Mouse (Mus musculus): ENCODE results near the gene Cdk2.

Cdk2 gene

DNA sequence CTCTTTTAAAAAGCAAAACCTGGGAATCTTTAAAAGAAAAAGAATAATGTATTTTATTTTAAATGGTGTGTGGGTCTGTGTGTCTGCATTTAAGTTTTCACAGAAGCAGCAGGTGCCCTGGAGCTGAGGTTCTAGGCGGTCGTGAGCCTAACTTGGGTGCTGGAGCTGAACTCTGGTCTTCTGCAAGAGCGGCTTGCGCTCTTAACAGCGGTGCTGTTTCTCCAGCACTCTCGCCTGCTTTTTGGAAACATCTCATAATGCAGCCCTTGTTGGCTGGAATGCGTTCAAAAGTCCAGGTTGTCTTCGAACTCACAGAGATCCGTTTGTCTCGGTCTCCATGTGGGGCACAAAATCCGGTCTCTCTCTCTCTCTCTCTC, 474 bp upstream of the Cdk2 start:
- ATAC-seq (ENCODE audit: insufficient number of reproducible peaks, low FRiP score, low TSS enrichment) = no peak

DNA sequence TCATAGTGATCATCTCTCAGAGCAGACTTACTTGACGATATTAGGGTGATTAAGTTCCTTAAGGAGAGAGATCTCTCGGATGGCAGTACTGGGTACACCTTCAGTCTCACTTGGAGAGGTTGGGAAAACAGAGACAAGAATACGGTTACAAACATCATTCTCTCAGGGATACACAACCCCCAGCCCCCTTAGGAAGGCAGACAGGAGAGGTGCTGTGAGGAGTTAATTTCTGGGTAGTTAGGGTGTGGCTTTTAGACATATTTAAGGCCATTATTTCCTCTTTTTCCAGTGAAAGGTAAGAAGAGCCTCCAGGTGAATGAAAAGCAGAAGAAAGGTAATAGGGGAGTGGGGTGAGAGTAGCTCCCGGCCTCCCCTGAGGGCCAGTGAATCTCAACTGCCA, 936 bp downstream of the Cdk2 start, which contains the start of gene Pmel:
Pmel (plus strand) TSS at position 301 of the 400 bp plus-strand sequence.
- no peak for ATAC-seq (ENCODE audit: insufficient number of reproducible peaks, low FRiP score, low TSS enrichment)

DNA sequence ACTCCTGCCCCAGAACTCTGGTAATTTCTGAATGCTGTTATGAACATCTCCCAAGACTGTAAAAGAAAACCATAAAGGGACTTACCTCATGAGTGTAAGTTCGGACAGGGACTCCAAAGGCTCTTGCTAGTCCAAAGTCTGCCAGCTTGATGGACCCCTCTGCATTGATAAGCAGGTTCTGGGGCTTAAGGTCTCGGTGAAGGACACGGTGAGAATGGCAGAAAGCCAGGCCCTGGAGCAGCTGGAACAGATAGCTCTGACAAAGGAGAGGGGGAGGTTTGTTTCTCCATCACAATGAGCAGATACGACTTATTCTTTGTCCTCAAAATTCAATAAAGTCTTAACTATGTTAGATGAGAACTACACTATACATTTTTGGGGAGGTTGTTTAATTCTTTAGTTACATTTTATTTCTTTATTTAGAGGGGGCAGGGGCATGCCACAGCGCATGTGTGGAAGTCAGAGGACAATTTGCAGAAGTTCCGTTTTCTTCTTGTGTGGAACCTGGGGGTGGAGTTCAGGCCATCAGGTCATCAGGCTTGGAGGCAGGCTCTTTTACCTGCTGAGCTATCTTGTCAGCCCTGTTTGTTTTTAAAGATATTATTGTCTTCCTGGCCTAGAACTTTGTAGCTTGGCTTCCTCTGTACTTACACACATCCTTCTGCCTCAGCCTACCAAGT, 2.4 kb downstream of the Cdk2 start:
- ATAC-seq (ENCODE audit: insufficient number of reproducible peaks, low FRiP score, low TSS enrichment) = no peak

DNA sequence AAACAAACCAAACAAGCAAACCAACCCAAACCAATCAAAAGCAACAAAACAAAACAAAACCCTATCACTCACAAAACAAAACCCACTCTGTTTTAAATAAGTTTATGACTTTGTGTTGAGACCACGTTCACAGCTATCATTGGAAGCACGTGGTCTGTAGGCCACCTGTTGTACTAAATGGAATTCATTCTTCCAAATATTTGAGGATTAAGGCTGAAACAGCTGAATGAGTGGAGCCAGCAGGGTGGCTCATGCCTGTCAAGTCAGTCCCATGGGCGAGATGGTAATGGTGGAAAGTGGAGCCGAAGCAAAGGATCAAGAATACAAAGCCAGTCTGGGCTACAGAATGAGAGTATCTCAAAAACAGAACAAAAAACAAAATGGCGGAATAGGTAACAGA, 4.1 kb downstream of the Cdk2 start:
- no peak for ATAC-seq (ENCODE audit: insufficient number of reproducible peaks, low FRiP score, low TSS enrichment)

DNA sequence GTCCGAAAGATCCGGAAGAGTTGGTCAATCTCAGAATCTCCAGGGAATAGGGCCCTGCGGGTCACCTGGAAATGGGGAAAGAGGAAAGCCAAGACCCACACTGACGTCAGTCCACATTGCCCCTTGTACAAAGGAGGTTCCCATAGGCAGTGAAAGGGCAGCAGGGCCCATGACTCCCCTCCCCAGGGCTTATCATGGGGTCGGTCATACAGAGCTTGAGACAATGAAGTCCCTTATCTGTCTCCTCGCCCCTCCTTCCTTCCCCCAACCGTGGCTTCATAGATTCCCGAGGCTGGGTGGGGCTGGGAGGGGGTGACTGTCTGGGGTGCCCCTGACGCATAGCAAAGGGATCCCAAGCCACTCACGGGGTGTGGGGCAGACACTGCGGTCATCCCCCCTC, 5.2 kb downstream of the Cdk2 start:
- no peak for ATAC-seq (ENCODE audit: insufficient number of reproducible peaks, low FRiP score, low TSS enrichment)

DNA sequence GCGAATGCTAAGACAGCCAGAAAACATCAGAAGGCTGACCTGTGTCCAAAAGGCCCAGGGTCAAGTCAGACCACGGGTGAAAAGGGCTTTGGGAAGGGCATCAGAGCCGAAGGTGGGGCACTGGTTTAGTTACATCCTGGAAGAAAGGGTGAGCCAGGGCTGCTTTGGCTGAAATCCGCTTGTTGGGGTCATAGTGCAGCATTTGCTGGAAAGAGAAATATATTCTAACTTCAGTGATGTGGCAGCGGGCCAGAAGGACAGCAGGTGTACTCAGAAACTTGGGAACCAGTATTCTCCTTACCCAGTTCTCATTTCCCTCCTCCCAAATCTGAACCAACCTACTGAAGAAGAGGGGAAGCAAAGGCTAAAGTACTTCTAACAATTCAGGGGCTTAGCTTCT, 5.8 kb downstream of the Cdk2 start:
- no peak for ATAC-seq (ENCODE audit: insufficient number of reproducible peaks, low FRiP score, low TSS enrichment)

DNA sequence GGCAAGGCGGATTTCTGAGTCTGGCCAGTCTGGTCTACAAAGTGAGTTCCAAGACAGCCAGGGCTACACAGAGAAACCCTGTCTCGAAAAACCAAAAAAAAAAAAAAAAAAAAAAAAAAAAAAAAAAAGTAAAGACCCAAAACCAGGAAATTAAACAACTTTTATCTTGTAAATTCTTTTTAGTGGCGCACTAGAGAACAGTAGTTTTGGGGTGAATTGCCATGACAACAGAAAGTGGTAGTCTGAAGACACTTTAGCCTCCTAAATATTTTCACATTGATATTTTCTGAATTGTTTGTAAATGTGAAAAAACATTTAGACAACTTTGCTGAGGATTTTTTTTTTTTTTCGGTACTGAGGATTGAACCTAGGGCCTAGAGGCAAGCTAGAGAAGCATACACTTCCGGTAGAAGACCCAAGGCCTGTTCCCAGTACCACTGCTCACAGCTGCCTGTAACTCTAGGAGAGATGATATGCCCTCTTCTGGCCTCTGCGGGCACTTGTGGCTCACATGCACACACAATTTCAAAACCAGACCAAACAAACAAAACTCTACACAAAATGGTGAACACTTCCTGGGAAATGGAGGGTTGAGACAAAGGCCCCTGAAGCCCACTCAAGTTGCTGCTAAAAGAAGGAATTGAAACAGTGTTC, 7.6 kb downstream of the Cdk2 start:
- no peak for ATAC-seq (ENCODE audit: insufficient number of reproducible peaks, low FRiP score, low TSS enrichment)

DNA sequence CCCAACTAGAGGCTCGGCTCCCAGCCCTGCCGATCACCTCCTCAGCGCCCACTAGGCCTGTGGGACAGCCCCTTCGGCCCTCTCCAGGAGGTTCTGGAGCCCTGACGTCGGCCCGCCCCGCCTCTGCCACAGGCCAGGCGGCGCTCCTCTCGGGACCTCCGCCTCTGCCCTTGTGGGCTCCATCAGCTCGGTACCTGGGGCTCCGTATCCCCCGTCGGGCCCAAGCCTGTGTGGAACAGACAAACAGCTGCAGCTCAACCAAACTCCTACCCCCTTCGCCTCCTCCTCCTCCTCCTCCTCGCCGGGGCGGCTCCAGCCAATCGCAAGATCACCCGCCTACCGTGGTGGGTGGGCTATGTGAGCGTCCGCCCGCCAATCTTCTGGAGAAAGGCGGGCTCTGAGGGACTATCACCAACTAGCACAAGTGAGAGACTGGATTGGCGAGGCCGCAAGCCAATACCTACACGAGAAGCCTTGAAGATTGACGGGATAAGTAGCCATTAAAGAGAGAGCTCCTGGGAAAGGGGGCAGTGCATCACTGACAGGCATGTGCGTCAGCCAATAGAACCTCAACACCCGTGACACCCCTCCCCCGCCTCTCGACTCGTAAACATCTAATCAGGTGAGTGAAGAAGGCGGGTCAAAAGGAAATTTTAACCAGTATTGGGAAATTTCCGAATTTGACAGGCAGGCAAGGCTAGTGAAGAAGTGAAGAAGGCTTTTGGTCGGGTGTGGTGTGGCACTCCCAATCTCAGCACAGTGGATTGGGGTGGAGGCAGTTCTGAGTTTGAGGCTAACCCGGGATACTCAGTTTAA, 8.6 kb downstream of the Cdk2 start, which contains the start of gene Rab5b:
Rab5b (minus strand) TSS at position 273 of the 816 bp plus-strand sequence.
- peak; percentile 99 for ATAC-seq (ENCODE audit: insufficient number of reproducible peaks, low FRiP score, low TSS enrichment)

DNA sequence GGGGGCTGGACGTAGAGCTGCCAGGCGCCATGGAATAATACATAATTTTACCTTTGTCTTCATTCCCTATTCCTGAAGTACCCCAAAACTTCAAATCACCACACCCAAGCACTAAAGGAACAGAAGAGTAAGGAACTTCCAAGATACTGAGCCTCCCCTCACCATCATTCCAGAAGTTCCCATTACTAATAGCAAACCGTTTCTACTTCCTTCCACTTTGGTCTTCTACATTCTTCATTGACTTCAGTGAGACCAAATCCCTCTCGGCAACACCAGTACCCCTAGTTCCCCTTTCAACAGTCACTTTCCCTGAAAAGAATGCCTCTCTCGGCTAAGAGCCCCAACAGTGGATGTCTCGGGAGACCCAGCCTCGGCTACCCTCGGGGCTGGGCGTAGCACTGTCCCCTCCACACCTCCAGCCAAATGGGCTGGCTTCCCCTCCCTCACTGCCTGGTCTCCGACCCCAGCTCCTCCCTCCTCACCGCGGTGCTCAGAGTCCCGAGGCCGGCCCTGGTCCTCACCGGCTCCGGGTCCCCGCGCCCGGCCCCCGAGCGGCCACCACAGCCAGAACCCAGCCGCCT, 9.3 kb downstream of the Cdk2 start:
- ATAC-seq (ENCODE audit: insufficient number of reproducible peaks, low FRiP score, low TSS enrichment) = no peak

DNA sequence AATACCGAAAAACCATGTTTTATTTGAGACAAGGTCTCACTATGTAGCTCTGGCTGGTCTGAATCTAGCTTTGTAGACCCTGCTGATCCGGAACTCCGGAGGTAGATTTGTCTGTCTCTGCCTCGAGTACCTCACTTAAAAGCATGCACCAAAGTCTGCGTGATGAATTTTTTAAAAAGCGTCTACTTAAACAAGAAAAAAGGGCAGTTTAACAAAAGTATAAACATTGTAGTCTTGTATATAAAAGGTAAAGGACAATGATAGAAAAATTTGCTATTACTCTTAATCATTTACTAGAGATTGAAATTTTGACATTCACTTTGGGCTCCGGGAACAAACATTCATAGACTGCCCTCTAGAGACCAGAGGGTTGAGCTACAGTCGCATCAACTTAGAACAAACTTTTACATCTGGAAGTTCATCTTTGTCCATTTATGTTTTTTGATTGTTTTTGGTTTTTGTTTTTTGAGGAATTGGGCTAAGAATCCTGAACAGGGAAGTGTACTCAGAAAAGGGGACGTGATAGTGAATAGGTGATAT, 30.3 kb downstream of the Cdk2 start:
- ATAC-seq (ENCODE audit: insufficient number of reproducible peaks, low FRiP score, low TSS enrichment) = no peak

DNA sequence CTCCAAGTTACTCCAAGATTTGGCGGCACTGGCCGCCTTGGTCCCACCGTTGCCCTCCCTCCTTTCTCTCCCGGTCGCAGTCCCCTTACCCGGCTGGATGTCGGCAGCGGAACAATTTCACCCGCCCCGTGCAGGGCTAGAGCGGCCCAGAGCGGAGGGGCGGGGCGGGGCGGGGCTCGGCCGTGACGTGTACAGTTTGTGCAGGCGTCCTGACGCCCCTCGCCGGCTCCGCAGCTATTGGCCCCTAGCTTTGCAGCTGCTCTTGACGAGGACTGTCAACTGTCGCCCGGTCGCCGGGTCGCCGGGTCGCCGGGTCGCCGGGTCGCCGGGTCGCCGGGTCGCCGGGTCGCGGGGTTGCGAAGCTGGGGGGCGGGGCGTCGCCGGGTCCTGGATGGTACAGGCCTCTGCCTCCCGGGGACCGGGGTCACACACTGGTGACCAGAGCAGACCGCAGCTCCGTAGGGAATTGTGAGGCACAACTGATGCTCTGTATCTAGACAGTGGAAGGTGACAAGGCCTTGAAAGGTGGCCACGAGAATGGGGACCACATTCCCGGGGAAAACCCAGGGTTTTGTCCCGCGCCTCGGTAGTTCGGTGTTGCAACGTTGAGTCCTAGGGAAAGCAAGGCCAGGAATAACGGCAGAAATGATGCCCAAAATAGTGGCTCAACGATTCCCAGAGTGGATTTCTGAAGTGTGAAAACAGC, 30.9 kb downstream of the Cdk2 start, which contains the start of gene Suox:
Suox (minus strand) TSS at position 311 of the 706 bp plus-strand sequence.
- peak; percentile 72 for ATAC-seq (ENCODE audit: insufficient number of reproducible peaks, low FRiP score, low TSS enrichment)

DNA sequence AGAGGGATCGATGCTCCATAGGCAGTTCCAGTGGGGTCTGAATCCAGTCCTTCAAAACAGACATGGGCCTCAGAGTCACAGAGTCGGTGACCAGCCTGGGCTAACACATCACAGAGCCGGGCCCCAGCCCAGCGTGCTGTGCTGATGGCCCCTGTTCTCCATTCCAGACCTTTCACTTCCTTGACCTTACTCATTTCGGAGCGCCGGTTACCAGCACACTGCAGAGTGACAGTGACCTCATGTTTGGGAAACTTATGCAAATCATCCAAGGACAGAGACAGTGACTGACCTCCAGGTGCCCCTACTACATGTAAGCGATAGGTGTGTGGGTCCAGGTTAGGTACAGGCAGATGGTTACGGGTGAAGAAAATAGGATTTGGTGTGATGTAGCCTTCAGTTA, 33.7 kb downstream of the Cdk2 start:
- no peak for ATAC-seq (ENCODE audit: insufficient number of reproducible peaks, low FRiP score, low TSS enrichment)

DNA sequence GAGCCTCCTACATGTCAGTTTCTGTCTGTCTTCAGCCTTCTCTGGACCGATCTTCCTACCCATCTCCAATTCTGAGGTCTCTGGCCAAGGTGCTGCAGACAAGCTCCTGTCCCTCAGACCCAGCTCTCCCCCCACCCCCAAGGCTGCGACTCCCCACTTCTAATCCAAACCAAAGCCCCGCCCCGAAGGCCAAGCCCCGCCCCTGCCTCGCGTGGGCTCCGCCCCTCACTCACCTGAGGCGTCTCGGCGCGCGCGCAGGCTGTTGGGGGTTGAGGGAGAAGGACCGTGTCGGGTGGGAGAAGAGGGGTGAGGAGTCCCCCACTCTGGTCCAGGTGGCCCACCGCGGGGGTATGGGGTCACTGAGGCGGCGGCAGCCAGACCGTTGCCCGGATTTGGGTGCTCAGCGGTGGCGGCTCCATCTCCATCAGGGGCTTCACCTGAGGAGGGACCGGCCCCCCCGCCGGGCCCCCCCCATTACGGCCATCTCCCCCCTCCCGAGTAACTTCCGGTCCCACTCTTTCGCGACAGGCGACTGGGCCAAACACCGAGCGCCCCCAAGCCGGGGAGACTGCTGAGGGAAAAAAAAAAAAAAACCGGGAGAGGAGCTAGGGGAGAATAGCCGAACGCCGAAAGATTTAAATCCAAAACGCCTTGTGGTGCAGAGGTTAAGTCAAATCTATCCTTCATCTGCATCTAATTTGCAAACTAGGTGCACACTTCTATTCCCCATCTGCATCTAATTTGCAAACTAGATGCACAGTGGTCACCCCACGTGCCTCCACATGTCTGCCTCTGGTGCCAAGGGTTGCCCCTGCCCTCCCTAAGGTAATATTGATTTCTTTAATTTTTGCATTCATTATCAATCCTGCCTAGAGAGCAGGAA, 35.8 kb downstream of the Cdk2 start:
- ATAC-seq (ENCODE audit: insufficient number of reproducible peaks, low FRiP score, low TSS enrichment) = peak; percentile 56

DNA sequence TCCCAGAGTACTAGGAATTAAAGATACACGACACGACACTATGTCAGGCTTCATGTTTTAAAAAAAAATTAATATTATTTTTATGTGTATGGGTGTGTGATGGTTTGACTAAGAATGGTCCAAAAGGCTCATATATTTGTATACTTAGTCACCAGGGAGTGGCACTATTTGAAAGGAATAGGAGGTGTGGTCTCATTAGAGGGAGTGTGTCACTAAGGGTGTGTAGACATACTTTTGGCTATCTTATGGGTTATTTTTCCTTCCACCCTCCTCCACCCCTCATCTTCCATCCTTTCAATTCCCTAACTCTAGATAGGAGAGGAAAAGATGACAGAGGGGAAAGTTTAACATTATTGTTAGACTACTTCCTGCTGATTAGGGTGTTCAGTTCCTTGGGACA, 39.0 kb downstream of the Cdk2 start:
- ATAC-seq (ENCODE audit: insufficient number of reproducible peaks, low FRiP score, low TSS enrichment) = no peak

DNA sequence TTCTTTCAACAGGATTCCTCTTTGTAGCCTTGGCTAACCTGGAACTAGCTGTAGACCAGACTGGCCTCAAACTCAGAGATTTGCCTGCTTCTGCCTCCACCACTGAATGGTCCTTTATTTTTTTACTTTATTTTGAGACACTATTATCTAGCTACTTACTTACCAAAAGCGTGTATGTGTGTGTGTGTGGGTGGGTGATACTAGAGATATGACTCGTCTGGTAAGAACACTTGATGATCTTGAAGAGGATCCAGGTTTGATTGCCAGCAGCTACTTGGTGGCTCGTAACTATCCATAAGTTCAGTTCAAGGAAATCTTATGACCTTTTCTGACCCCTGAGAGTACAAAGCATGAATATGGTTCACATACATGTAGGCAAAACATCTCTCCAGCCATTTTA, 39.5 kb downstream of the Cdk2 start:
- no peak for ATAC-seq (ENCODE audit: insufficient number of reproducible peaks, low FRiP score, low TSS enrichment)

DNA sequence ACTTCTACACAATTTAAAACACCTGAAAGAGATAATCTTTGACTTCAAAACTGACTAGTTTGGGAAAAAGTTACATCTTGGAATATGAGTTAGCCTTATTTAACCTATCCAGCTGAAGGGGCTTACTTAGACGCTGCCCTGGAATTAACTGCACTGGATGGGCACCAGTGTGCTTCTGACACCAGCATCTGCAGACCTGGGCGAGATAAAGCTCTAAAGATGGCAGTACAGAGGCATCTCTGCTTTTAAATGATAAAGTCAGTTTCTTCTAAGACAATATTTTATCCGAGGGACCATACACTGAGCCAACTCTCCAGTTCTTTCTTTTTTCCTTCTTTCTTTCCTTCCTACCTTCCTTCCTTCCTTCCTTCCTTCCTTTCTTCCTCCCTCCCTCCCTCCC, 40.0 kb downstream of the Cdk2 start:
- ATAC-seq (ENCODE audit: insufficient number of reproducible peaks, low FRiP score, low TSS enrichment) = no peak

DNA sequence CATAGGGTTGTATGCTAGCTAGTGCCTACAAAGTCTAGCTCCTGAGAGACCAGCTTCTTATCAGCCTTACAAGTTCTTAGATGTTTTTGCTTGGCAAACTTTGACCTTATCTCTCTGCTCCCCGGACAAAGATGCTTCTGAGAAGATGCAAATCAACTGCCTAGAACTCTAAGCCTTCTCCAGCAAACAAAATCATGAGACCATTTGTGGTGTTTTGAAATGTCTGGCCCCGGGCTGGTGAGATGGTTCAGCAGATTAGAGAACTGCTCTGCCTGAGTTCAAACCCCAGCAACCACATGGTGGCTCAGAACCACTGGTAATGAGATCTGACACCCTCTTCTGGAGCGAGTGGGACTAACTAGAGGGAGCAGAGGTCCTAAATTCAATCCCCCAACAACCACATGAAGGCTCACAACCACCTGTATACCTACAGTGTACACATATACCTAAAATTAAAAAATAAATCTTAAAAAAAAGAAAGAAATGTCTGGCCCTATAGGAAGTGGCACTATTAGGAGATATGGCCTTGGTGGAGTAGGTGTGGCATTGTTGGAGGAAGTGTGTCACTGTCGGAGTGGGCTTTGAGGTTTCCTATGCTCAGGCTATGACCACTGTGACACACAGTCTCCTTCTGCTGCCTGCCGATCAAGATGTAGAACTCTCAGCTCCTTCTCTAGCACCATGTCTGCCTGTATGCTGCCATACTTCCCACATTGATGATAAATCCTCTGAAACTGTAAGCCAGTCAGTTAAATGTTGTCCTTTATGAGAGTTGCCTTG, 41.2 kb downstream of the Cdk2 start:
- no peak for ATAC-seq (ENCODE audit: insufficient number of reproducible peaks, low FRiP score, low TSS enrichment)

DNA sequence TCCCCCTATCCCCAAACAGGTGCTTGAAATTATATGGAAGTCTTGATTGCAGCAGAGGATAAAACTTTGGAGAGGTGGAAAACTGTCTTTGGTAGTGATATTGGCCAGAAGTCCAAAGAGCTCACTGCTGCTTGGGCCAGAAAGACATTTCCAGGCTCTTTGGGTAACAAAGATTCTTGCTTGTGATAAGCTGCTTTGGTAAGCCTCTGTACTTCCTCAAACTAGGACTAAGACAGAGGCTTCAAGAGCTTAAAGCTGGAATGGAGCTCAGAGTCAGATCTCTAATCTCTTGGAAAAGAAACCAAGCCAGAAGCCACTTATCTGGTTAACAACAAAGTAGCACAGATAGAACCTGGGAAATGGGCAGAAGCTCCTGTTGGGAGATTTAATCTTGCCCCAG, 42.4 kb downstream of the Cdk2 start:
- ATAC-seq (ENCODE audit: insufficient number of reproducible peaks, low FRiP score, low TSS enrichment) = no peak
